Mouse (Mus musculus) left cerebral cortex, postnatal 36 days (tissue): ENCODE measurements at regions not wholly inside any gene's neighbourhood (a gene's known extent, or its start where the extent isn't known, plus 50 kb on each side); places are given as distances from the start of the nearest gene placed in this dataset.

Experiments used
- DNase-seq, 2 experiments: peaks; one replicate each; pipeline ENCODE4 v3.0.0; 2021 to 2022; ENCODE audit warnings: low spot score in 2 of 2, mixed read lengths in 1 of 2
- intact Hi-C: fragments of 180-260 bp; cut with DNase I; formaldehyde crosslinking; loops from one replicate; pipeline ENCODE4 v1.15.1; 2025

DNA sequence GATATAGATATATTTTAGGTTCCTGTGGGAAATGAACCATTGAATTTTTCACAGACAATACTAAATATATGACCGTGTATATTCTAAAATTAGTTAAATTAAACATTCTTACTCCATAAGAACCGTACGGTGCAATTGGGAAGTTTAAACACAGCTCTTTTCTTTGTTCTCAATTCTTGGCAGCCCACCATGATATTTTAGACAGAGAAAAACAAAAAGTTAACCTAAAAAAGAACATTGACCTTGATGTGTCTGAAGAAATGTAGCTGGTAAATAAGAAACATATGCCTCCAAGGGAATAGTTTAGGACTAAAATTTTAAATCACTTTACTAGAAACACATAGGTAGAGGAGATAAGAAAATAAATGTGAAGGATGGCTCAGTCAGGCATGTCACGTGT is 68.6 kb upstream of the Gm6993 start:
- no peak for DNase-seq
- intact Hi-C loops, result no loop called here

DNA sequence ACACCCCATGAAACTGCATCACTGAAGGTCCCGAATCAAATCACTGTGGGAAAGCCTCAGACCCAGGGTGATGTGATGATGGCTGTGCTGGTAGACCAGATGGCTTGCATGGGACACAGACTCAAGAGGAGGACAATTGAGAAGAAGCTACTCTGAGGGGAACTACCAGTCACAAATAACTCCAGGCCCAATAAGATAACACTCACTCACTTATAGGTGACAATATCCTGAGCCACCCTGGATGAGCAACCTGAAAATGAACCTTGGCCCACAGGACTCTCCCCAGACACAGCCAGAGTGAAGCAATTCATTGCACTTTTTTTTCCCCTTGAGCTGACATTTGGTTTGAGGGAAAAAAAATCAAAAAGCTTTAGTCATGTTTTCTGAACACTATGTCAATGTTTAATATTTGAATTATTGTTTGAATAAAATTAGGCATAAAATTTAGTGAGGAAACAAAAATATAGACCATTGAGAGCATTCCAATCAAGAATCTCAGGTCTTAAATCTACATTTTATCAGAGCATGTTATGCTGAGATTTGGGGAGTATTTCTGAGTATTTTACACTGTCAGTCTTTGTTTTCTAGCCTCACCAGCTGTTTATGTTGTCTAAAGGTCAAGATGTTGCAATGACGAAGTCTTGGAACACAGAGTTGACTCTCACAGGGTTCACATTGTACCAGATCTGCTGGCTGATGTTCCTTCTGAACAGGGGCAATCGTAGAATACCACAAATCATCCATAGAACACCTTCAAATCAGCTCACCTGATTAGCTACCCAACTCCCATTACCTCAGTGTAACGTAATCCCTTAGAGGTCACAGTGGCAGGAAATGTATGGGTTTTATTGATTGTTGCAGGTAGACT is 67.9 kb upstream of the Gm6993 start:
- DNase-seq, result no peak
- intact Hi-C loops, result no loop called here

DNA sequence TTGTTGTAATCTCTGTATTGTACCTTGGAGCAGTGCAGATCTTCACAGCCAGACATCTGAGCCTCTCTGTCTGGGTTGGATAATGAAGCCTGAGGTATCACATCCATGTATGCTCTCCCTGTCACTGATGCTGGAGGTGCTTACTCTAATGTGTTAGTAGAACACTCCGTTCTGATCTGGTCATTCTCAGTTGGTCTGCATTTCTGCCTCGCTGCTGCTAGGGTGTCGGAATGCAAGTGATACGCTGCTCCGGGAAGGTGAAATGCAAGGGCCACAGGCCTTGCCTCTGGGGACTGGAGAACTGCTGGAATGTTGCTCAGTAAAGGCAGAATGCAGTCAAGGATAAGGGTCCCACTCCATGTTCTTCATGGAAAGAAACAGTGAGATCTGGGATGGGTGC is 67.1 kb upstream of the Gm6993 start:
- no peak for DNase-seq
- intact Hi-C loops, result no loop called here

DNA sequence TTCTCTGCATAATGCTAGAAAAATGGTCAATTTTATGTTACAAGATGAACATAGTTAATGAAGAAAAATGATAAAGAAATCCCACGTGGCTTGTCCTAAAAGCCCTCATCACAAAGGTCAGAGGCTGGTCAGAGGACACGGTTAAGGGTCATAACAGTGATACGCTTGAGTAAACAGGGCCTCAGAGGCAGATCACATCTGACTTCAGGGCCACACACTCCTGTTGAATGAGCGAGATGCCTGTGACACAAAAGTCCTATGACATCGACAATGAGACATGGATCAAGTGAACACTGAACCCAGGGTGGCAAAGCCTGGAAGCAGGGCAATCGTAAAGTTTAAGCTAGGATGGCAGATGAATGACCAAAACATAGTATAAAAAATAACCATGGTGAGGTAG is 61.0 kb upstream of the Gm6993 start:
- no peak for DNase-seq
- intact Hi-C loops, result no loop called here

DNA sequence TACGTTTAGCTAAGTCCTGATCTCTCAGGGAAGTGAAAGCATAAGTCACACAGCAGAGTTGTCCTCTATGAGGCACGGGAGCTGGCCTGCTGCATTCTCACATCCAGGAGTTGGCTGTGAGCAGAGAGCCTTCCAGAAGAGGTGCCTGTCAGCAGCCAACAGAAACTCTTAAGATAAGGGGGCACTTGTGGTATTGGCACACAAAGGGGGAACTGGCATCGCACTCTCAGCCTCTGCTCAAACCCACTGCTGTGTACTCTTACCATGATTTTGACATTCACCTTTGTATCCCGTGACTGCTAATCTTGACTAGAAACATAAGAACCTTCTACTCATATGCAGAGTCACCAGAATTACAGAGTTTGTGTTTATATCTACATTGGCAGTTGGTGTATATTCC is 56.9 kb upstream of the Gm6993 start:
- DNase-seq, result no peak
- intact Hi-C loops, result no loop called here

DNA sequence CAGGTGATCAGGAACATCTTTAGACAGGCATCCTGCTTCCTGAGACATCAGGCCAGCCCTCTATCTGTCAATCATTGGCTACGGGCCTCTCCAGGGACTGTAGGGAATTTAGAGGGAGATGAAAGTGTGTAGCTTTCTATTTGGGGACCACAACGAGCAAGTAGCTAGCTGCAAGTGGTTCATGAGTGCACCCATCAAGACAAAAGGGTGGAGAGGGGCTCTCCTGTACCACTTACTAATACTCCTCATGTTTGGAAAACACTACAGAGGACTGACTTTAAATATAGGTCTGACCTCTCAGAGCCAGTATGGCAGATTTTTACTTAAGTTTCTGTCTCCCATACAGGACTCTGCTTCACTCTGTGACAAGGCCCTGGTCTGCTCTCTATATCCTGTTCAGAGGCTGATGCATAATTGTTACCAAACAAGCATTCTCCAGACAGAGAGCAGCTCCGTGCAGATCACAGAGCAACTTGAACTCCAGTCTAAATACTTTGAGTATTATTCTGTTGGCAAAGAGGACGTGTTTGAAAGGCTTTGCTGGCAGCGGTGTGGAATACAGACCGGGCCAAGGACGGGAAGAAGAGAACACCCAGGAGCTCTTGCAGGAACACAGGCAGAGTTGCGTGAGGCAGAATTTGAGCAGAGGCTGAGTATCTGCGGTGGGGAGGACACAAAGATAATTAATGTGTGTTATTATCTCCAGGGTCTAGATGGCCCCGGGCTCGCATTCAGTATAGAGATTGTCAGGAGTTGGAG is 56.2 kb upstream of the Gm6993 start:
- no peak for DNase-seq
- intact Hi-C loops, result no loop called here

DNA sequence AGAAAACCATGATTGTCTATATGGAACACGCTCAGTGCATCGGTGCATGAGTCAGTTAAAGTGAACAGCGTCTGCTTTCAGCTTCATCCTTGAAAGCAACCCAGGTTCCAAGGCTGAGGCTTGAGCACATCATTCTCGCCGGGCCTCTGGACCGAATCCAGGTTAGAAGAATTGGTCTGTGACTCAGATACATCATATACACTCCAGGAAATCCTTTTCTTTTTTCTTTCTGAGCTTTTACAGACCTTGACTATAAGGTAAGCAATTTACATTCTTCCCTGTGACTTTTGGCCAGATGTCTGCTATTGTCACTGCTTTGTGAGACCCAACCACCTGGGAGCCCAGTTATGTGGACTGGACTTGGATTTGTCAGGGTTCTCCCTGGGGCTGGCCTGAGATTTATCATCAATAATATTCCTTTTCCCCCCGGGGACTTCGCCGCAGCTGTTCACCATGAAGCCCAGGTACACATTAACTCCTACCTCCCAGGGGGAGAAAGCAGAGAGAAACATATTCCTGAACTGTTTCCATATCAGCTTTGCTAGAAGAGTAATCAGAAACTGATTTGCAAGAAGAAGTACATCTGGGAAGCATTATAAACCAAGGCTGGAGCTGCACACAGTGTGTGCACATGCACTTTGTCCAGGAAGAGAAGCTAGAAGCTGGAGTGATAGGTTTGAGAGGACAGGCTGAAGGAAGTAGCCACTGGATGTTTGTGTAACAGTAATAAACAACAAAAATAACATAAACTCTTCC is 55.2 kb upstream of the Gm6993 start:
- intact Hi-C loops, result no loop called here
- DNase-seq, result no peak

DNA sequence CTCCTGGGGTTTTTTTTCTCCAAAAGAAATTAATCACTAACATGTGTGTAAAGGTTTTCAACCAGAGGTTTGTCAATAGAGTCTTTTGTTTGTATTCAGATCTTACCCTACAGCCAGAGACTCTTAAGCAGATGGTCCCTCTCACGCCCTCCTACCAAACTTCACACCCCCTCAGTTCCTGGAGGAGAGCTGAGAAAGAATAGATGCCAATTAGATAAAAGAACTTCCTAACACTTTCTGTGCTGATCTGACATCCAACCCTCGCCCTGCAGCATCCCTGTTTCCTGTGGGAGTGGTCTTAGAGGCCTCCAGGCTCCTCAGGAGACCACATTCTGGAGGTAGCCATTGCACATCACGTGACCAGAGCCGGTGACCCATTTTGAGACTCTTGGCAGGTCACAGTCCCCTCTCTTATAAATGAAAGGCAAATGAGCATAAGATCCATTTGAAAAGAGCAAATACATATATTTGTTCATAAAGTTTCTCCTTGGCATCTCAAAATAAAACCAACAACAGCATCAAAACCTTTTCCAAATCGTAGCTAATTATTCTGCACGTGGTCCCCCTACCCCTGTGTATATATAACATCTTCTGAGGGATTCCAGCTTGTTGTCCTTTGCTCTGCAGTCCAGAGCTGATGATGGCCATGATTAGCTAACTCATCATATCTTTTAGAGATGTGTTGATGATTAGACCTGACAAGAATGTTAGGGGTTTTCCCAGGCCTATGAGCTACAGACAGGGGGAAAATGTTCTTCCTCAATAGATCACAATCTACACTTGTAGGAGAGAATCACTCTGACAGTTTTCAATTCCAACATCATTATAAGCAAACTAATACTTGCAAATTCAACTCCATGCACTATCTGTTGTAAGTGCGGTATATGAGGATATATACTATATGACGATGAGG is 54.4 kb upstream of the Gm6993 start:
- no peak for DNase-seq

DNA sequence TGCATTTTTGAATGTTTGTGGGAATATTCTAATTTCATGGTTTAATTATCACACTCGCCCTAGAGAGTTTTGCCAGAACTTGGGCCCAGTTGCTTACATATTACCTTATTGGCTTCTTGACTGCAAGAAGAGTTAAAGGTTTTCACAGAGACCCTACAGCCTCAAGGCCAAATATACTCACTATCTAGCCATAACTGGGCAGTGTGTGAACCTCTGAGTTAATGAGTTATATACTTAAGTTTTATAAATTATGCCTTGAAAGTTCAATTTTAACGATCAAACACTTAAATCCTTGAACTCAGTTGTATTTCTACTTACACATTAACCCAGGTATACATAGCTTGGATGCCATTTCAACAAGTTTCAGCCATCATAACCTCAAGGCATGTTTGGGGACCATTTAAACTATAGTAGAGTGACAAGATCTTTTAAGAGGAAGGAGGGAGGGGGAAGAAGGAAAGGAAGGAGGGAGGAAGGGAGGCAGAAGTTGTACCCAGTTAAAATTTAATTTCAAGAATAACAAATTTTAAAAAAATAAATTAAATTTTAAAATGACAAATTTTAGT is 52.5 kb upstream of the Gm6993 start:
- intact Hi-C loops, result no loop called here
- no peak for DNase-seq

More for the DNA sequence above, 54.4 kb upstream of the Gm6993 start:
- intact Hi-C loops, result no loop called here

DNA sequence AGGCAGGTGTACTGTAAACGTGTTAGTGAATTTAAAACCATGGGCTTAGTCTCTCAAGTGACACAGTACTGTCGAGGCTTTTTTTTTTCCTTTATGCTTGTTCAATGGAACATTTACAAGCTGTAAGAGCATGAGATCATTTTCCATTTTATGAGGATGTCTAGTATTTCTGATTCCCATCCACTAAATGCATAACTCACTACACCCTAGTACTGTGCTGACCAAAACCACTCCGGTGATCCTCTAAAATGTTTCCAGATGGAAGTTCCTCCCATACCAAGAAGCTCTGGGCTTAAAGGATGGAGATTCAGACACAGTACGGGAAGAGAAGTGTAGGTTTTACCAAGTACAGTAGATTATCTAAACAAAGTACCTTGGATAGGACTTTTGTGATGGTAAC is 50.3 kb upstream of the Gm6993 start:
- DNase-seq, result no peak
- intact Hi-C loops, result no loop called here
